Mouse (Mus musculus) MEL (cell line): ENCODE data around the gene Prdm11. TPM values are rescaled to one million over a fixed set of nuclear protein-coding genes. Genes with fewer than 3 reads are reported as not detected.
A peak's percentile ranks its signal among the peaks of the same experiment; 100 is the strongest.

Source experiments
- DNase-seq: peaks from one replicate; pipeline ENCODE4 v3.0.0; 2011; ENCODE audit warnings: low read depth, low spot score
- H3K27ac ChIP-seq: 2 replicates; pipeline ENCODE4 v1.5.1; 2012; ENCODE audit warnings: low read depth, mild to moderate bottlenecking, control low read depth, low read length, moderate library complexity; ENCODE audit not compliant: control insufficient read depth
- H3K27me3 ChIP-seq, 2 experiments: fragments of 150-350 bp in 1 of 2; sonication (generic) in 1 of 2; 2 replicates each; pipeline ENCODE4 v1.6.1; 2012; ENCODE audit warnings: low read length in 2 of 2, mild to moderate bottlenecking in 2 of 2, improper control_type of control experiment in 1 of 2, moderate library complexity in 1 of 2; ENCODE audit not compliant: insufficient read depth in 2 of 2, control insufficient read depth in 1 of 2
- H3K36me3 ChIP-seq, 2 experiments: 2 replicates each; pipeline ENCODE4 v1.6.1; 2012 to 2014; ENCODE audit warnings: low read length in 2 of 2, improper control_type of control experiment in 1 of 2, inconsistent platforms in 1 of 2, mild to moderate bottlenecking in 1 of 2; ENCODE audit not compliant: insufficient read depth in 2 of 2, control insufficient read depth in 1 of 2
- H3K4me1 ChIP-seq, 2 experiments: fragments of 150-350 bp in 1 of 2; sonication (generic) in 1 of 2; 2 replicates each; pipeline ENCODE4 v1.6.1; 2012; ENCODE audit warnings: low read length in 2 of 2, improper control_type of control experiment in 1 of 2, mild to moderate bottlenecking in 1 of 2; ENCODE audit not compliant: insufficient read depth in 2 of 2, control insufficient read depth in 1 of 2
- H3K4me3 ChIP-seq, 2 experiments: fragments of 150-350 bp in 1 of 2; sonication (generic) in 1 of 2; 2 replicates each; pipeline ENCODE4 v1.5.1; 2012; ENCODE audit warnings: low read depth in 2 of 2, low read length in 2 of 2, mild to moderate bottlenecking in 2 of 2, moderate library complexity in 2 of 2, control low read depth in 1 of 2, improper control_type of control experiment in 1 of 2; ENCODE audit not compliant: control insufficient read depth in 1 of 2, insufficient read depth in 1 of 2
- H3K79me2 ChIP-seq: 2 replicates; pipeline ENCODE4 v1.6.1; 2012; ENCODE audit warnings: mild to moderate bottlenecking, low read length, moderate library complexity; ENCODE audit not compliant: control insufficient read depth, poor library complexity, insufficient read depth
- H3K9ac ChIP-seq: 2 replicates; pipeline ENCODE4 v1.6.1; 2012; ENCODE audit warnings: low read depth, mild to moderate bottlenecking, control low read depth, low read length, moderate library complexity; ENCODE audit not compliant: control insufficient read depth, poor library complexity, severe bottlenecking
- H3K9me3 ChIP-seq: fragments of 150-350 bp; sonication (generic); replicated peaks from 2 replicates; pipeline ENCODE4 v1.6.1; 2012; ENCODE audit warnings: mild to moderate bottlenecking, low read length, improper control_type of control experiment, moderate library complexity; ENCODE audit not compliant: insufficient read depth
- EP300 ChIP-seq, 2 experiments: IDR thresholded peaks; 2 replicates each; pipeline ENCODE4 v1.6.1; 2011; ENCODE audit warnings: improper control_type of control experiment in 2 of 2, low read length in 2 of 2, low read depth in 1 of 2, mild to moderate bottlenecking in 1 of 2
- GABPA ChIP-seq: IDR thresholded peaks from 2 replicates; pipeline ENCODE4 v1.6.1; 2012; ENCODE audit warnings: low read depth, mild to moderate bottlenecking, inconsistent platforms, low read length, improper control_type of control experiment, moderate library complexity
- GATA1 ChIP-seq: IDR thresholded peaks from 2 replicates; pipeline ENCODE4 v1.6.1; 2011; ENCODE audit warnings: low read depth, low read length, improper control_type of control experiment
- MAFK ChIP-seq: IDR thresholded peaks from 2 replicates; pipeline ENCODE4 v1.6.1; 2011; ENCODE audit warnings: low read depth, mild to moderate bottlenecking, low read length, improper control_type of control experiment, borderline replicate concordance
- MAX ChIP-seq: IDR thresholded peaks from 2 replicates; pipeline ENCODE4 v1.6.1; 2011; ENCODE audit warnings: low read length, improper control_type of control experiment
- MEF2A ChIP-seq: IDR thresholded peaks from 2 replicates; pipeline ENCODE4 v1.6.1; 2014; ENCODE audit warnings: low read depth, mild to moderate bottlenecking, inconsistent platforms, low read length, improper control_type of control experiment; ENCODE audit not compliant: poor library complexity, insufficient replicate concordance, severe bottlenecking; ENCODE audit errors: extremely low read depth
- MYB ChIP-seq: IDR thresholded peaks from 2 replicates; pipeline ENCODE4 v1.6.1; 2011; ENCODE audit warnings: mild to moderate bottlenecking, low read depth, low read length, improper control_type of control experiment
- NELFE ChIP-seq: IDR thresholded peaks from 2 replicates; pipeline ENCODE4 v1.6.1; 2011; ENCODE audit warnings: low read depth, low read length, improper control_type of control experiment
- SIN3A ChIP-seq: IDR thresholded peaks from 2 replicates; pipeline ENCODE4 v1.6.1; 2012; ENCODE audit warnings: low read length, improper control_type of control experiment, inconsistent platforms
- SMC3 ChIP-seq: IDR thresholded peaks from 2 replicates; pipeline ENCODE4 v1.6.1; 2011; ENCODE audit warnings: low read depth, low read length, improper control_type of control experiment
- TBP ChIP-seq: IDR thresholded peaks from 2 replicates; pipeline ENCODE4 v1.8.0; 2011; ENCODE audit warnings: low read depth, low read length, improper control_type of control experiment
- TCF12 ChIP-seq: IDR thresholded peaks from 2 replicates; pipeline ENCODE4 v1.6.1; 2014; ENCODE audit warnings: low read depth, mild to moderate bottlenecking, inconsistent platforms, low read length, improper control_type of control experiment, moderate library complexity
- ZC3H11A ChIP-seq: IDR thresholded peaks from 2 replicates; pipeline ENCODE4 v1.6.1; 2012; ENCODE audit warnings: low read depth, mild to moderate bottlenecking, inconsistent platforms, low read length, improper control_type of control experiment
- ZKSCAN1 ChIP-seq: IDR thresholded peaks from 2 replicates; pipeline ENCODE4 v1.6.1; 2012; ENCODE audit warnings: low read depth, mild to moderate bottlenecking, inconsistent platforms, low read length, improper control_type of control experiment, moderate library complexity
- ZMIZ1 ChIP-seq: IDR thresholded peaks from 2 replicates; pipeline ENCODE4 v1.6.1; 2012; ENCODE audit warnings: low read depth, mild to moderate bottlenecking, inconsistent platforms, low read length, improper control_type of control experiment, moderate library complexity
- polyA plus RNA-seq, 2 experiments: library from polyadenylated mRNA; stranded (reverse) in 1 of 2; unstranded in 1 of 2; fragments of >175 nt in 1 of 2; fragments of >200 nt in 1 of 2; gene quantifications; 2 replicates each; pipeline versions ENCODE4 v1.2.1 to v1.2.4; 2012; ENCODE audit warnings: low replicate concordance in 2 of 2, low read depth in 1 of 2; ENCODE audit not compliant: insufficient read length in 2 of 2, insufficient read depth in 1 of 2, missing spikeins in 1 of 2
- total RNA-seq: library from RNA; depleted of rRNA; stranded (reverse); fragments of 300-350 nt; gene quantifications from 2 replicates; pipeline ENCODE4 v1.2.3, GENCODE M21; 2012

Gene Prdm11
- total and polyA plus RNA-seq, 3 experiments, result 5.5 to 9.2 TPM; not detected in 1

GRCm38 (mm10) chr2:93007967-93008685, 37.8 kb downstream of the Prdm11 start:
- H3K4me1 ChIP-seq, result peaks cover 0 to 13% of the 10 kb centered on the region in 2 experiments; a peak in 3 of 4 replicates
- H3K27me3 ChIP-seq, result no peaks in the 10 kb centered on the region
- H3K27ac ChIP-seq, result no peak overlapping the region
- peak; percentile 25 for DNase-seq
- H3K9ac ChIP-seq, result no peak overlapping the region
- peaks cover 0 to 6% of the 10 kb centered on the region in 2 experiments; a peak in 2 of 4 replicates for H3K36me3 ChIP-seq
- TF ChIP-seq MEF2A (no peak), GATA1 (peak; percentile 19; the same call in 1 of the 2 replicates), TCF12 (peak; percentile 28; the same call in 1 of the 2 replicates), EP300 (IDR thresholded peaks at IDR 0.05; ENCODE audit: low read depth in 1 of 2, low read length in 2 of 2) (peak in 1 of 2 experiments; percentile 47; a peak in 1 of 4 replicates)
- no peaks in the 10 kb centered on the region for H3K9me3 ChIP-seq
- no peaks in the 10 kb centered on the region for H3K79me2 ChIP-seq
- H3K4me3 ChIP-seq, result no peak overlapping the region

- H3K27me3 ChIP-seq, result no peaks in the 10 kb centered on the region
- H3K9me3 ChIP-seq, result no peaks in the 10 kb centered on the region
- DNase-seq, result no peak
- no peaks in the 10 kb centered on the region for H3K79me2 ChIP-seq
- peaks cover 0 to 13% of the 10 kb centered on the region in 2 experiments; a peak in 3 of 4 replicates for H3K4me1 ChIP-seq
- TF ChIP-seq ZMIZ1, result no peak
- TF ChIP-seq MAX, result no peak
- no peak for TF ChIP-seq NELFE
- no peak for TF ChIP-seq MYB
- TF ChIP-seq SIN3A, result no peak
- TF ChIP-seq ZKSCAN1, result peak; percentile 59; the same call in 1 of the 2 replicates
- TF ChIP-seq SMC3, result no peak
- TF ChIP-seq, all 39 proteins: peak for 1
- H3K27ac ChIP-seq, result no peak overlapping the region
- H3K36me3 ChIP-seq, result peaks cover 0 to 6% of the 10 kb centered on the region in 2 experiments; a peak in 2 of 4 replicates
- H3K9ac ChIP-seq, result no peak overlapping the region
- H3K4me3 ChIP-seq, result no peak overlapping the region
Observed at GRCm38 (mm10) chr2:93005028-93005427, 40.9 kb downstream of the Prdm11 start.

GRCm38 (mm10) chr2:92991976-92992375, 54.0 kb downstream of the Prdm11 start:
- Histone ChIP-seq H3K4me3 (no peak overlapping the region), H3K27ac (no peak overlapping the region), H3K4me1 (peaks cover 0 to 7% of the 10 kb centered on the region in 2 experiments; a peak in 2 of 4 replicates), H3K9me3 (no peaks in the 10 kb centered on the region), H3K79me2 (no peaks in the 10 kb centered on the region), H3K9ac (no peak overlapping the region), H3K36me3 (peaks cover 0 to 2% of the 10 kb centered on the region in 2 experiments; a peak in 1 of 4 replicates), H3K27me3 (no peaks in the 10 kb centered on the region)
- TF ChIP-seq MAFK, result no peak
- no peak for TF ChIP-seq TBP
- TF ChIP-seq ZC3H11A, result no peak
- no peak for TF ChIP-seq GABPA
- no peak for DNase-seq
